Mouse (Mus musculus): ENCODE measurements at regions not wholly inside any gene's neighbourhood (a gene's known extent, or its start where the extent isn't known, plus 50 kb on each side); places are given as distances from the start of the nearest gene placed in this dataset.

DNA sequence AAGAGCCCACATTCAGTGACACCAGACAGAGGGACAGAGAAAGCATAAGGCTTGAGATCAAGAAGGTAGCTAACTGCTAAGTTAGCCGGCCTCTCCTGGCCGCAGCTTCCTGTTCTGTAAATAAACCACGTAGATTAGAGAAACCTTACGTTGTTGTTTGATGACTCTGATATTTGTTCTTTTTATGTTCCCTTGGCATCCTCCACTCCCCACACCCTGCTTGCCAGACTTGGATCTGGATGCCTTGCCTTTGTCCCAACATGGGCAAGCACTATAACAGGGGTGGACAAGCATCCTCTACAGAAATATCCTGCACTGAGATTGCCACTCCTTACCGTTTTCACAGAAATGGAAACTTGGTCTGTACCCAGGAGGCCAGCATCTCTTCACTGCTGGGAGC is 661.4 kb downstream of the Zfp706 start:
- no peak for DNase-seq

DNA sequence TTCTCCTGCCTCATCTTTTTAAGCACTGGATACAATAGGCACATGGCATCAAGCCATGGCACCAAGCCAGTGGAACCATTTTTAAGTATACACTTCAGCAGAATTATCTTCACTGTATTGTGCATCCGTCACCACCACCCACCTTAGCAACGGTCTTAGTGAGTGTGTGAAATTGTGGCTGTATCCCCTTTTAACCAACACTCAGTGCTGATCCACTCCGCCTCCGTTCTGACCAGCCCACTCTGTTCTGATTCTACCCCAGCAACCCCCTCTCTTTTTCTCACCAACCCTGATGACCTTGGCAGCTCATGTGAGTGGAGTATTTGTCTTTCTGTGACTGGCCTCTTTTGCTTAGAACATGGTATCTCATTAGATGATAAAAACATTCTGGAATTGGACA is 662.2 kb downstream of the Zfp706 start:
- no peak for DNase-seq

DNA sequence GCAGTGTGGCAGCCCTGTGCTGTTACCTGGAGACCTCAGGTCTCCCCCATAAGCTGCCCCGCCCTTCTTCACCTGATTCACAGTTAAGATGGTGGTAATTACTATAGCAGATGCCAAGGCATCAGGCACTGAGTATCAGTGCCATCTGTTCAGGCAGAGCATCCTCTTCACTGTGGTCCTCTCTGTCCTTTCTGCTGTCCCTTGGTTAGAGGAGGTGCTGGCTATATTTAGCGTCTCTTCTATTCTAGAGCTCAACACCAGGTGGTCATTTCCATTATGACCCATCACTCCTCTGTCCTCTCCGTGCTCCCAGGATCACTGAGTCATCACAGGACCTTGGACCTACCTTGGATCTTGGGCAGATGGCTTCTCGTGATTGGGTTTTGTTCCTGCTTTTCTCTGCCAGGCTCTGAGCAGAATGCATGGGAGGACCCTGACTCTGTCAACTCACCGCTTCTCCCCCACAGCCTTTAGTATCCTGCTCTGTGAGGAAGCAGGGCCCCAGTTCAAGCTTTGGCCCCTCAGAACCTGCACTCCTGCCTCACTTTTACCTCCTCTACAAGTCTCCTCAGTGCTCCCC is 667.5 kb downstream of the Zfp706 start:
- no peak for DNase-seq

DNA sequence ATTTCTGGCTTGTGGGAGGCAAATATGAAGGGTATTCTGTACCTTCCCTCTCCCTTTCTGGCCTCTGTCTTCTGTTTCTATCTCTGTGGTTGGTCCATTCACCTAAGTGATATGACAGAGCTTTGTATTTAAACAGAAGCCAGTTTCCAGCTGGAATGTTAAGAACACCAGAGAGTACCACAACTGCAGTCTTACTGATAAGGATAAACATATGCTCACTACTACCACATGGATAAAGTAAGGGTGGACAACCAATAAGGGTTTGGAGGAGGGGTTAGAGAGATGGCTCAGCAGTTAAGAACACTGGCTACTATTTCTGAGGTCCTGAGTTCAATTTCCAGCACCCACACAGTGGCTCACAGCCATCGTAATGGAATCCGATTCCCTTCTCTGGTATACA is 668.8 kb downstream of the Zfp706 start:
- no peak for DNase-seq

DNA sequence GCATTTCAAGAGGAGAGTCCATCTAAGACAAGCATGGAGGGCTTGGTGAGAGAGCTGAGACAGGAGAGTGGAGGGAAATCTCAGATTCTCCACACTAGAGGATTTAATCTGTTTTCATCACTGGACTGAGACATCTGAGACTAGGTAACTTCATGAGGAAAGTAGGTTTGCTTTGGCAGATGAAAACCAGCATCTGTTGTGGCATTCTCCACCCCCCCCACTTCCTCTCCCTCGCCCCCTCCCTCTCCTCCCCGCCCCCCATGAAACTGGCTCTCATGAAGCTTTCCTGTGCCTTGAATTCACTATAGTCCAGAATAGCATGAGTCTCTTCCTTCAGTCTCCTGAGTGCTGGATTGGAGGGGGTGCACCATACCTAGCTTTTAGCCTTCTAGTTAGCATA is 670.7 kb downstream of the Zfp706 start:
- DNase-seq, result no peak

DNA sequence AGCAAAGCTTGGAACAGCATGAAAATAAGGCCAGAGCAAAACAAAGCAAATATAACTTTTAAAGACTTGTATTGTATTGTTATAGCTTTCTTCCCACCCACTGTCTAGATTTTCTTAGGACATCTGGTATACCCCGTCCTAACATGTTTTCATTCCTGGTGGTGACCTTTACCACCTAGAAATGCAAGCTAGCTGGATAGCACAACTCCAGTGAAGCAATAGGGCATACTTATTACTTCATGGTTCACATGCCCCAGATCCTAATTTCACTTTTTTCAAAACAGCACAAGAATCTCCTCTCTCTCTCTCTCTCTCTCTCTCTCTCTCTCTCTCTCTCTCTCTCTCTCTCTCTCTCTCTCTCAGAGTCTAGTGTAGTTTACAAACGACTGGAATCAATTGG is 672.5 kb downstream of the Zfp706 start:
- DNase-seq, result no peak

DNA sequence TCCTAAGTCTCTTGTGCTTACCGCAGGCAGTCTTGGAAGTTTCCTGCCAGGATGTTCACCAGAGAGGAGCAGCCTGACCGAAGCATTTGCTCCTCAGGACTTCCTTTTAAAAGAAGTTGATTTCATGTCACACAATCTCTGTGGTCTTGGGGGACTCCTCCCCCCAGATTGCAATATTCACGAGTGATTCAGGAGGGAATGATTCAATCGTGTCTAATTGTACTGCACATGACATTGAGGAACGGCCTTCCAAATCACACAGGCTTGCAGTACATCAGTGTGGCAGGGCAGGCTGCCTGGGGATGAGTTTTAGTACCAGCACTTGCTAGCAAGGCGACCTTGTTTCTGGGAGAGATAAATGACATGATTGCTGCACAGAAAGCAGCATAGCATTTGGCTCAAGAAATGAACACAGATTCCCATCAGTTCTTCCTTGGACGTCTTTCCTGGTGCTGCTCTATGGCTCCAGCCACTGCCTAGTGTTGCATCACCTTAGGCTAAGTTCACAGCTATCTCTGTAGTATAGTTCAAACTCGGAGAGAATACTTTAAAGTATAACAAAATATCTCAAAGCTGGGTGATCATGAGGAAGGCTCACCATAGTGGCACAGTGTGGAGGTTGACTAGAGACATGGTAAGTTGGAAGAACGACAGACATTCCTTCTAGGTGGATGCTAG is 673.0 kb downstream of the Zfp706 start:
- DNase-seq, result peak; percentile 29

DNA sequence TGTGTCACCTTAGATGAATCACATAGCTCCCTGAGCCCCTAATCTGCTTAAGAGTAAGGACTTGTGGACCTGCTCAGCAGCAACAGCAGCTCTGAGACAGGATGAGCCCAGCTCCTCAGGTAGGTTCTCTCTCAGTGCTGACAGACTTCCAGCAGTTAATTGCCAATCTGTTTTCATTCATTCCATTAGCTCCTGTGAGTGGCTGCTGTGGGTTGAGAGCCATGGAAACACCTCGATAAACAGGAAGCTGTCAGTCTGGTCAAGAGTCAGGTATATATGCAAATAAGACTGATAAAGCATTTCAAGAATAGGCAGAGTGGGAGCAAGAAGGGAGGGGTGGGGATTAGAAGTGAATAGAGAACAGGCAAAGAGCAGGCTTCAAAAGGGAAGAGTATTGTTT is 673.7 kb downstream of the Zfp706 start:
- DNase-seq, result no peak

DNA sequence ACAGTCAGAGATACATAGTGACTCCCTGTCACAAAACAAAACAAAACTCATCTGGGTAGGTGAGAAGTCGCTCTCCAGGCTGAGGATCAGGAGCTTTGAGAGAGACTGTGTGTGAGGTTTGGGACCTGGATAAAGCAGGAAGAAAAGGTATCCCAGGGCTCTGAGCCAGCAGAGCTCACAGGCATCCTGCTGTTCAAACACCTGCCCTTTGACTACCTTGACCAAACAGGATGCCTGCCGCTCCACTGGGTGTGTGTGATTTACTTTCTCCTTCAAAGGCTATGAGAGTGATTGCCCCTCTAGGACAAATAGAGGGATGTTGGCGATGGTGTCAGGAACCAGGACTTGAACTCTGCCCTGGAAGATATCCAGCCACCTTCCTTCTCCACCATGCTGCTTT is 674.3 kb downstream of the Zfp706 start:
- no peak for DNase-seq
